Mouse (Mus musculus): Measurements from ENCODE around the gene Nfil3.

Gene Nfil3

GRCm38 (mm10) chr13:52930582-52930981, 50.3 kb downstream of the Nfil3 start:
- no peak for DNase-seq (ENCODE audit: low read depth)

- peak; percentile 97 for DNase-seq (ENCODE audit: low read depth)
Observed at GRCm38 (mm10) chr13:52929209-52930171, 51.4 kb downstream of the Nfil3 start, which contains the start of gene Auh. Gene Auh, minus strand, starts transcription at chr13:52929681.

GRCm38 (mm10) chr13:52928392-52928791, 52.5 kb downstream of the Nfil3 start:
- no peak for DNase-seq (ENCODE audit: low read depth)

- peak; percentile 33 for DNase-seq (ENCODE audit: low read depth)
Observed at GRCm38 (mm10) chr13:52924457-52924856, 56.4 kb downstream of the Nfil3 start.

GRCm38 (mm10) chr13:52921966-52922365, 58.9 kb downstream of the Nfil3 start:
- DNase-seq (ENCODE audit: low read depth): peak; percentile 75

- peak; percentile 39 for DNase-seq (ENCODE audit: low read depth)
Observed at GRCm38 (mm10) chr13:52921065-52921825, 59.6 kb downstream of the Nfil3 start.

GRCm38 (mm10) chr13:52919790-52920352, 61.0 kb downstream of the Nfil3 start:
- DNase-seq (ENCODE audit: low read depth): no peak

GRCm38 (mm10) chr13:52918333-52918732, 62.5 kb downstream of the Nfil3 start:
- DNase-seq (ENCODE audit: low read depth): no peak

Measured in naive thymus-derived CD4-positive, alpha-beta T cell, adult 2 months (primary cell).